Mouse (Mus musculus): ENCODE results near the gene Ankrd31.

GRCm38 (mm10) chr13:96728289-96728688, 19.8 kb upstream of the Ankrd31 start:
- TF ChIP-seq ZNF384 (IDR thresholded peaks at IDR 0.05; ENCODE audit: low read depth, low read length) (no peak), ZC3H11A (IDR thresholded peaks at IDR 0.05; ENCODE audit: borderline replicate concordance, low read depth, low read length) (no peak), CHD2 (IDR thresholded peaks at IDR 0.05; ENCODE audit: low read depth, low read length) (no peak), MAFK (IDR thresholded peaks at IDR 0.05; ENCODE audit: insufficient read depth, low read depth, low read length) (no peak)

Data from ES-E14 (cell line).